Mouse (Mus musculus) small intestine, adult 2 months (tissue): Measurements from ENCODE around the gene Eef2. TPM values are rescaled to one million over a fixed set of nuclear protein-coding genes. Genes with fewer than 3 reads are reported as not detected.
A peak's percentile ranks its signal among the peaks of the same experiment; 100 is the strongest.
"Not testable (repeated sequence)": the region's sequence is repeated elsewhere in the genome, so short reads cannot be mapped to it uniquely, and the experiment has no call there.

Experiments
- H3K27ac ChIP-seq: fragments of 200-500 bp; 2 replicates; pipeline ENCODE4 v1.5.1; 2012; ENCODE audit warnings: low read depth, low read length, control low read depth, inconsistent platforms; ENCODE audit not compliant: insufficient read depth
- H3K27me3 ChIP-seq: fragments of 200-500 bp; 2 replicates; pipeline ENCODE4 v1.6.1; 2012; ENCODE audit warnings: mild to moderate bottlenecking, moderate library complexity, low read length, inconsistent platforms; ENCODE audit not compliant: control insufficient read depth, insufficient read depth
- H3K36me3 ChIP-seq: fragments of 200-500 bp; 2 replicates; pipeline ENCODE4 v1.6.1; 2012; ENCODE audit warnings: mild to moderate bottlenecking, low read length, control low read depth, inconsistent platforms; ENCODE audit not compliant: control insufficient read depth, insufficient read depth
- H3K4me1 ChIP-seq: fragments of 200-500 bp; 2 replicates; pipeline ENCODE4 v1.6.1; 2012; ENCODE audit warnings: low read length, inconsistent platforms, mixed read lengths; ENCODE audit not compliant: control insufficient read depth, insufficient read depth, insufficient read length
- H3K4me3 ChIP-seq: fragments of 200-500 bp; 2 replicates; pipeline ENCODE4 v1.5.1; 2012; ENCODE audit warnings: low read depth, mild to moderate bottlenecking, control low read depth, inconsistent platforms, low read length, moderate library complexity
- CTCF ChIP-seq: fragments of 200-500 bp; IDR thresholded peaks from 2 replicates; pipeline ENCODE4 v1.5.1; 2012; ENCODE audit warnings: low read depth, mild to moderate bottlenecking, control low read depth, inconsistent platforms, low read length, moderate library complexity, mixed read lengths; ENCODE audit not compliant: insufficient replicate concordance, insufficient read length; ENCODE audit errors: extremely low read depth
- POLR2A ChIP-seq: fragments of 200-500 bp; IDR thresholded peaks from 2 replicates; pipeline ENCODE4 v1.6.1; 2012; ENCODE audit warnings: low read depth, mild to moderate bottlenecking, control low read depth, inconsistent platforms, low read length, moderate library complexity
- WGBS: fragments of 180-500 bp; shearing (Covaris S2); methylation state at CpG from one replicate; pipeline ENCODE4 v1.1.7; 2018; 5-methylcytosine and 5-hydroxymethylcytosine counted together
- polyA plus RNA-seq: library from polyadenylated mRNA; depleted of rRNA; stranded (reverse); fragments of >200 nt; gene quantifications from 2 replicates; pipeline ENCODE4 v1.2.3, GENCODE M21; 2012

The Eef2 gene
- polyA plus RNA-seq, 1 experiment, result 1,606 TPM

DNA sequence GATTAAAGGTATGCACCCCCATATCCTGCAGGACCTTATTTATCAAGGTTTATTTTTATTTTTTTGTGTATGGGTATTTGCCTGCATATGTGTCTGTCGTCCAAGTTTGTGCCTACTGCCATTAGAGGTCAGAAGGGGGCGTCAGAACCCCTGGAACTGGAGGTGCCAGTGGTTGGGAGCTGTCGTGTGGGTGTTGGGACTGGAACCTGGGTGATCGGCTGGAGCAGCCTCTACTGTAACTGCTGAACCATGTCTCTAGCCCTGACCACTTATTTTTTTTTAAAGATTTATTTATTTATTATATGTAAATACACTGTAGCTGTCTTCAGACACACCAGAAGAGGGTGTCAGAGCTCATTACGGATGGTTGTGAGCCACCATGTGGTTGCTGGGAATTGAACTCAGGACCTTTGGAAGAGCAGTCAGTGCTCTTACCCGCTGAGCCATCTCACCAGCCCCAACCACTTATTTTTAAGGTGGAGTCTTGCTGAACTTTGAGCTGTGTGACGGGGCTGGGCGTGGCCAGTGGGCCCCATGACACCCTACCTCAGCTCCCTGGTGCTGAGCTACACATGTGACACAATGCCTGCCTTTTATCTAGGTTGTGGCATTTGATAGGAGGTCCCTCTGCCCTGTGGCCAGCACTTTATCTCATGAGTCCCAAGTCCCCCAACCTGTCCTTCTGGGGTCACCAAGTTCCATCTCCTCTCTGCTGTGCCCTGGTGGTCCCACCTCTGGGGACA lies 26.7 kb downstream of the Eef2 start:
- H3K27me3 ChIP-seq, result no peaks in the 10 kb centered on the region
- WGBS, result 41% methylated on average over 8 of the region's 8 CpGs
- TF ChIP-seq CTCF (no peak), POLR2A (no peak)
- no peak overlapping the region for H3K4me3 ChIP-seq
- H3K36me3 ChIP-seq, result no peaks in the 10 kb centered on the region
- H3K4me1 ChIP-seq, result peaks cover 11% of the 10 kb centered on the region; the same call in 1 of the 2 replicates
- H3K27ac ChIP-seq, result peak overlapping the region; percentile 69

DNA sequence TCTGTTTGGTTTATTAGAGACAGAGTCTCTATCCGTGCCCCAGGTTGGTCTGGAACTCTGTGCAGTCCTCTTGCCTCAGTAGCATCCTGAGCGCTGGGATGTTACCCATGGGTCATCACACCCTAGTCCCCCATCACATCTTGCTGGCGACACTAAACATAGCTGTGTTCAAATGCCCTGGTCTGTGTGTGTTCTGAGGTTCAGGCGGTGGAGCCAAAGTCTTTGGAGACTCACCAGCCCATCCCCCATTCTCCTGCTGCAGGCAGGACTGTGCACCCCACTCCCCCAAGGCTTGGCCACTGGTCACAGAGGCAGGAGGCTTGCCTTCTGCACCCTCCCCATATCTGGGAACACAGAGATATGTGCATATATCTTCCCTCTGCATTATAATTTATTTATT lies 27.7 kb downstream of the Eef2 start:
- Histone ChIP-seq H3K4me1 (peaks cover 11% of the 10 kb centered on the region; the same call in 1 of the 2 replicates), H3K27me3 (no peaks in the 10 kb centered on the region), H3K4me3 (no peak overlapping the region), H3K27ac (peak overlapping the region; percentile 69; the same call in 1 of the 2 replicates), H3K36me3 (no peaks in the 10 kb centered on the region)
- TF ChIP-seq CTCF, result no peak
- no peak for TF ChIP-seq POLR2A
- WGBS, result 73% methylated on average over 4 of the region's 4 CpGs

DNA sequence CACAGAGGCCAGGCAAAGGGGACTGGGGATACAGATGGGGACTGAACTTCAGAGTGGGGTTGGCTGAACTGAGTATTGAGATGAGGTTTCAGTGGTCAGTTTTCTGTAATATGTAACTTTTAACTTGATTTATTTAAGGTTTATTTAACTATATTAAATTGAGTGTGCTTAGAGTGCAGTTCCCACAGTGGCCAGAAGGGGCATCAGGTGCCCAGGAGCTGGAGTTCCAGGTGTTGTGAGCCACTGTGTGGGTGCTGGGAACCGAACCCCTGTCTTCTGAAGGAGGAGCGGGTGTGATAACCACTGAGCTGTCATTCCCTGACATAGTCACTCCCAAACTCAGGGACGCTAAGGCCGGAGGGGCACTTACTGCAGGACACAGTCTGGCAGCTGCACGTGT lies 33.7 kb downstream of the Eef2 start:
- 94% methylated on average over 5 of the region's 5 CpGs for WGBS

DNA sequence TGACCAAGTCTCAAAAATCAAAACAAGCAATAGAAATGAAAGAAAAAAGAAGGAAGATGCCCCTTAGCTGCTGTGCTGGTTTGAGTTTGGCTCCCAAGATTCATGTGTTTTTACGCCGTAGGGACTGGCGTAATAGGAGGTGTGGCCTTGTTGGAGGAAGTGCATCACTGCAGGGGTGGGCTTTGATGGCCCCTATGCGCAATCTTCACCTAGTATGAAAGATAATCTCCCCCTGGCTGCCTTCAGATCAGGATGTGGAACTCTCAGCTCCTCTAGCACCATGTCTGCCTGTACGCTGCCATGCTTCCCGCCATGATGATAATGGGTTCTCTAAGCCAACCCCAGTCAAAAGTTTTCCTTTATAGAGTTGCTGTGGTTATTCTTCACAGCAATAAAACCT lies 39.8 kb downstream of the Eef2 start:
- Histone ChIP-seq H3K4me1 (peaks cover 3% of the 10 kb centered on the region; the same call in 1 of the 2 replicates), H3K27ac (no peak overlapping the region), H3K4me3 (no peak overlapping the region), H3K36me3 (no peaks in the 10 kb centered on the region), H3K27me3 (no peaks in the 10 kb centered on the region)
- 91% methylated on average over 6 of the region's 6 CpGs for WGBS
- no peak for TF ChIP-seq CTCF
- TF ChIP-seq POLR2A, result no peak

More for the DNA sequence above, 33.7 kb downstream of the Eef2 start:
- Histone ChIP-seq H3K27me3 (no peaks in the 10 kb centered on the region), H3K36me3 (no peaks in the 10 kb centered on the region), H3K4me1 (no peaks in the 10 kb centered on the region), H3K27ac (no peak overlapping the region), H3K4me3 (no peak overlapping the region)
- TF ChIP-seq CTCF (peak; percentile 29; the same call in 1 of the 2 replicates), POLR2A (no peak)

DNA sequence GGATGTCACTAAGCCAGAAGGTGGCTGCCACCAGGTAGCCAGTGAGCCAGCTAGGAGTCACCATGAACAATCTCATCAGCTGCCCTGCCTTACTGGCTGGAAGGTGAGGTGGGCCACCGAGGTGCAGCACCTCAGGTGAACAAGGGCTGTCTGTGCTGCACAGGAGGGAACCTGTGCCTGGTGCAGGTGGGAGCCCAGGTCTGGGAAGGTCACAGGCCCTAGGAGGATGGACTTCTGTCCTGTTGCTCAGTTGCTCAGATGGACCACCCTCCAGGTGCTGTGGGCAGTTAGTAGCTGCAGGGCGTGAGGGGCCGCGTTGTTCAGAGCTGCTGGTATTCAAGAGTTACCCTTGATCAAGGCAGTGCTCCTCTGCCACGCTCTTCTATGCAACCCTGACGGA lies 40.4 kb downstream of the Eef2 start:
- 85% methylated on average over 6 of the region's 6 CpGs for WGBS
- Histone ChIP-seq H3K27ac (no peak overlapping the region), H3K4me3 (no peak overlapping the region), H3K36me3 (no peaks in the 10 kb centered on the region), H3K27me3 (no peaks in the 10 kb centered on the region), H3K4me1 (peaks cover 8% of the 10 kb centered on the region)
- TF ChIP-seq CTCF (no peak), POLR2A (no peak)

DNA sequence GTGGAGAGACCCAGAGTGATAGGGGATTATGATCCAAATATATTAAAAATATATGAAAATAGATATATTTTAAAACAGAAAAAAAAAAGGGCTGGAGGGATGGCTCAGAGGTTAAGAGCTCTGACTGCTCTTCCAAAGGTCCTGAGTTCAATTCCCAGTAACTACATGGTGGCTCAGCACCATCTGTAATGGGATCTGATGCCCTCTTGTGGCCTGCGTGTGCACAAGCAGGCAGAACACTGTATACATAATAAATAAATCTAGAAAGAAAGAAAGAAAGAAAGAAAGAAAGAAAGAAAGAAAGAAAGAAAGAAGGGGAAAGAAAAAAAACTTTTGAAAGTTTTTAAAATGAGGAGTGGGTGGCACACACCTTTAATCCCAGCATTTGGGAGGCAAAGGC lies 40.8 kb downstream of the Eef2 start:
- WGBS, result 14% methylated on average over 1 of the region's 1 CpGs
- not testable (repeated sequence) for H3K4me1 ChIP-seq

DNA sequence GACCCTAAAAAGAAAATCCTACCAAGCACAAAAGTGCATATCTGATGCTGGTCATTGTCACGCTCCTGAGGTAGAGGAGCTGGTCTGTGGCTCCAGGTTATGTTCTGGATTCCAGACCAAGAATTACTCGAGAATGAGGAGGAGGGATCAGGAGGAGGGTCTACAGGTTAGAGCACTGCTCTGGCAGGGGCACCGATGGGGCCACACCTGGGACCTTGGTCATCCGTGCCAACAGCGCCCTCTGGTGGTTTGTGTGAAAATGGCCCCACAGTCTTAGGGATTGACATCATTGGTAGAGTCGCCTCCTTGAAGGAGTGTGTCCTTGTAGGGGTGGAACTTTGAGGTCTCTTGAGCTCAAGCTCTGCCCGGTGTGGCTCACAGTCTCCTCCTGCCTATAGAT lies 41.5 kb downstream of the Eef2 start:
- H3K27ac ChIP-seq, result no peak overlapping the region
- WGBS, result 17% methylated on average over 7 of the region's 7 CpGs
- H3K36me3 ChIP-seq, result no peaks in the 10 kb centered on the region
- H3K4me3 ChIP-seq, result no peak overlapping the region
- no peaks in the 10 kb centered on the region for H3K27me3 ChIP-seq
- TF ChIP-seq POLR2A, result no peak
- TF ChIP-seq CTCF, result peak; percentile 89
- peaks cover 9% of the 10 kb centered on the region for H3K4me1 ChIP-seq

More for the DNA sequence above, 40.8 kb downstream of the Eef2 start:
- not testable (repeated sequence) for H3K27ac ChIP-seq, H3K27me3 ChIP-seq, H3K4me3 ChIP-seq, H3K36me3 ChIP-seq
- peak; percentile 24; the same call in 1 of the 2 replicates for TF ChIP-seq CTCF
